In genomic region chr3:63964100-63964921, GRCm38 (mm10) we compare ENCODE assay signal across 8 mouse cellular contexts. TPM values are rescaled to one million over a fixed set of nuclear protein-coding genes. Genes with fewer than 3 reads are reported as not detected.
DNase-seq lines count a peak whose midpoint lies in the region; ATAC-seq lines count a peak whose summit lies in the region.

Gene Slc33a1, minus strand, starts transcription at chr3:63964768.

- DNase-seq in WW6 (ENCODE audit: low read depth, low spot score), result peak; percentile 94
- peak; percentile 96 to 99 for DNase-seq in cerebellum, postnatal 4 days (ENCODE audit: low spot score in 2 of 2)
- DNase-seq in gastrocnemius, adult 18-20 months (ENCODE audit: low spot score), result peak; percentile 99
- peak; percentile 99 for DNase-seq in left cerebral cortex, adult 18-20 months (ENCODE audit: low spot score in 2 of 2)
- peak; percentile 99 for DNase-seq in right cerebral cortex, adult 18-20 months
- DNase-seq in urinary bladder, postnatal 10 days (ENCODE audit: low spot score), result peak; percentile 96

- under 1% methylated on average over 69 of the region's 69 CpGs for WGBS in hindbrain, embryonic 16.5 days
- WGBS in macrophage (ENCODE audit: missing documents), result under 1% methylated on average over 65 of the region's 69 CpGs

- H3K27me3 ChIP-seq in hindbrain, embryonic 16.5 days (replicated peaks; ENCODE audit: control insufficient read depth, insufficient read depth, low read length), result no peaks in the 10 kb centered on the region; the same call in 1 of the 2 replicates

- peaks cover 48% of the 10 kb centered on the region for H3K79me2 ChIP-seq in macrophage (ENCODE audit: inconsistent target)

- peak; percentile 99 for ATAC-seq in hindbrain, embryonic 16.5 days

- H3K9me3 ChIP-seq in hindbrain, embryonic 16.5 days (ENCODE audit: control insufficient read depth, low read length), result no peaks in the 10 kb centered on the region

- peak within 1 kb of the TSS; percentile 86 for H3K4me2 ChIP-seq in hindbrain, embryonic 16.5 days (ENCODE audit: low read length)

- peaks cover 17% of the 10 kb centered on the region for H3K4me1 ChIP-seq in hindbrain, embryonic 16.5 days (ENCODE audit: control insufficient read depth, insufficient read depth, low read depth, low read length)

- no peaks in the 10 kb centered on the region for H3K36me3 ChIP-seq in hindbrain, embryonic 16.5 days (ENCODE audit: control insufficient read depth, insufficient read depth, low read length)
- H3K36me3 ChIP-seq in macrophage (ENCODE audit: inconsistent target), result no peaks in the 10 kb centered on the region

- H3K9ac ChIP-seq in hindbrain, embryonic 16.5 days (ENCODE audit: low read depth, low read length), result peak within 1 kb of the TSS; percentile 86

- H3K4me3 ChIP-seq in hindbrain, embryonic 16.5 days (ENCODE audit: low read length), result peak within 1 kb of the TSS; percentile 69
- peak within 1 kb of the TSS; percentile 90 for H3K4me3 ChIP-seq in macrophage (ENCODE audit: inconsistent target)

- peak within 1 kb of the TSS; percentile 90 for H3K27ac ChIP-seq in hindbrain, embryonic 16.5 days (ENCODE audit: low read depth, low read length)
- H3K27ac ChIP-seq in macrophage, result peak within 1 kb of the TSS; percentile 48

RNA-seq across cellular contexts. Expression of gene Slc33a1, which starts in this region (rescaled TPM):
- 1 to 10 TPM; 4.5 to 5.9 TPM for total RNA-seq in gastrocnemius, adult 18-20 months (2021)
- 20.4 and 21.8 TPM in 2 replicates for polyA plus RNA-seq in hindbrain, embryonic 16.5 days (2015; fragmentation: Nextera tagmentation; extraction: Ambion mirVana)
- 10 to 100 TPM; 28.7 to 28.8 TPM for total RNA-seq in left cerebral cortex, adult 18-20 months (2021)
- 10 to 100 TPM in 14 of 26 experiments, 1 to 10 TPM in 12; 2.2 to 24.1 (median 10.3) TPM for total RNA-seq in macrophage (2018; cell fraction: chromatin; rRNA removed)
- total RNA-seq in macrophage (2018; cell fraction: cytosol; rRNA removed), result 10 to 100 TPM; 15.4 to 36.1 (median 22.8) TPM
- 10 to 100 TPM; 12.8 to 45.8 (median 26.5) TPM for total RNA-seq in macrophage (2018; cell fraction: nucleus; rRNA removed)
- 22.3 to 27.2 TPM (median 23.7 TPM) in 3 replicates for polyA plus RNA-seq in macrophage (2018)

Comparison
In these comparisons a context has a peak if more than half of its experiments do, and no peak if none do; other contexts are left out.
1. Peak in every context shown above with its lines: DNase-seq, ATAC-seq, H3K4me3 ChIP-seq and H3K27ac ChIP-seq.
2. RNA of gene Slc33a1 (total RNA-seq): 28.7 to 28.8 TPM in left cerebral cortex, adult 18-20 months; 4.5 to 5.9 TPM in gastrocnemius, adult 18-20 months; every median in the first group is over 4 times any median in the second.